Mouse (Mus musculus): ENCODE measurements around the gene Zfp442. TPM values are rescaled to one million over a fixed set of nuclear protein-coding genes. Genes with fewer than 3 reads are reported as not detected.
"Not testable (repeated sequence)": the region's sequence is repeated elsewhere in the genome, so short reads cannot be mapped to it uniquely, and the experiment has no call there.

Zfp442 gene
- polyA plus RNA-seq (2014; fragmentation: Nextera tagmentation; extraction: Ambion mirVana), result 4.1 and 4.4 TPM in 2 replicates

DNA sequence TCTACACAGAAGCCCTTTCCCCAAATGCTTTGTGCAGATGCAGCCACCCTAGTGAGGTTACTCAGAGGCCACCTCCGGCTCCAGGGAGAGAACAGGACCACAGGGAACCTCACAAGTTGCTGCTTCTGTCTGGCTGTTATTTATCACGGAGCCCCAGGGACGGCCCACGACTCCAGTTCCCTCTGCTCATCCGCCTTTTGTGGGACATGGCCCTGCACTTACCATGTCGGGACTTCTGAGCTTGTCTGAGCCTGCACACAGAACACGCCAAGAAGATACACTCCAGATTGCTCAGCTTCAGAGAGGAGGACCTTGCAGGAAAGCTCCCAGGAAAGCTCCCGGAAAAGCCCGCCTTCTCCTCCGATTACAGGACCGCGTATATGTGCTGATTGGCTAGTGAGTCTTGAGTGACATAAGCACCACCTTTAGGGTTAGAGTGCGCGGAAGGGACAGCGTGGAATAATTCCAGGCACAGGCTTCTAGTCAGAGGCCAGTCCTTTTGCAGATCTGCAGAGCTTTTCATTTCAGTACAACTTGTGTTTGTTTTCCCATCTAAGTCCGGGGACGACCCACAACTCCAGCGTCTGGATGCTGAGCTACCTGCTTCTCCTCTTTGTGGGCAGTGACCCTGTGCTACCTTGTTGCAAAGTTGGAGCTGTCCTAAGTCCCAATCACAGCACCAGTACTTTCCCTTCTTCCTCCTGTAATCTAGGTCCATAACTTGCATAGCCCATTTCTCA lies at the start of gene Zfp442:
Gene Zfp442, minus strand, starts transcription at position 307 of the 740 bp plus-strand sequence.
- H3K9me3 ChIP-seq (replicated peaks; ENCODE audit: control insufficient read depth, low read length); H3K27me3 ChIP-seq (ENCODE audit: control insufficient read depth, insufficient read depth, low read length); H3K4me1 ChIP-seq (ENCODE audit: control insufficient read depth, insufficient read depth, low read length); H3K36me3 ChIP-seq (ENCODE audit: control insufficient read depth, insufficient read depth, low read length): not testable (repeated sequence)
- WGBS (ENCODE audit: insufficient replicate concordance), result under 1% methylated on average over 18 of the region's 18 CpGs
- Histone ChIP-seq H3K9ac (ENCODE audit: low read depth, low read length) (peak within 1 kb of the TSS; percentile 63; the same call in 1 of the 2 replicates), H3K27ac (ENCODE audit: low read depth, low read length) (peak within 1 kb of the TSS; percentile 66), H3K4me3 (ENCODE audit: low read depth, low read length) (peak within 1 kb of the TSS; percentile 47), H3K4me2 (peak within 1 kb of the TSS; percentile 54)
- peak; percentile 97 for ATAC-seq (replicated peaks; ENCODE audit: insufficient number of reproducible peaks, low FRiP score, low TSS enrichment)

DNA sequence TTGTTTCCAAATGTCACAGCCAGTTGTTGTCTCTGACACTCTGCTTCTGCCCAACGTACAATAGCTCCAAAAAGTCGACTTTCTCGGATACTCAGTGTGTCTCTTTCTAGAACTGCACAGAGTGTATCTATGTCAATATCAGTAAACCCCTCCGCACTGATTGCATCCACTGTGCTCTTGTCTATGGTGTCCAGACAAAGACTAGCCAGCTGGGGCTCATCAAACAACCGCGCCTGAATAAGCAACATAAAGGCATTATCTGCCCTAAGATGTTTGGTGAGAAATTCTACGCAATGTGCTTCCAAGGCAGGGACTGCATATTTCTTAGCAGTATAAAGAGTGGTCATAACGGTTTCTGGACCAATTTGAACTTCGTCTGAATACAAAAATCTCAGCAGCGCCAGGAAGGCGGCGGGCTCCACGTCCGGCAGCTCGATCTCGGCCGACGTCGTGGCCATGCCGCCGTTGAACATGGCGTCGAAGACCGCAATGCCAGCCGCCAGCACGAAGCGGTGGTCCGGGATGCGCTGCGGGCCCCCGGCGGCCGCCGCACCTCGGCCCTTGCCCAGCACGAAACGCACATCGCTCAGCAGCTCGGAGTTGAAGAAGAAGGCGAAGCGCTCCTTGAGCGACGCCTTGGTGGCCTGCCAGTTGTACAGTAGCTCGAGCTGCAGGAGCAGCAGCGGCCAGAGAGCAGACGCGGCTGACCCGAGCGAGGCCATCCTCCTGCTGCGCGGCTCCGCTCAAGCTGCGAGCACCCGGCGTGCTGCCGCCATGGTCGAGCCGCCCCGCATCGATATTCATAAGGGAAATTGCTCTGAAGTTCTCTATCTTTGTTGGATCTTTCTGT lies 49.1 kb upstream of the Zfp442 start:
- H3K36me3 ChIP-seq (ENCODE audit: control insufficient read depth, insufficient read depth, low read length); H3K27ac ChIP-seq (ENCODE audit: low read depth, low read length); ATAC-seq (replicated peaks; ENCODE audit: insufficient number of reproducible peaks, low FRiP score, low TSS enrichment); H3K4me1 ChIP-seq (ENCODE audit: control insufficient read depth, insufficient read depth, low read length); H3K9me3 ChIP-seq (replicated peaks; ENCODE audit: control insufficient read depth, low read length); H3K27me3 ChIP-seq (ENCODE audit: control insufficient read depth, insufficient read depth, low read length); H3K9ac ChIP-seq (ENCODE audit: low read depth, low read length): not testable (repeated sequence)
- peak overlapping the region; percentile 61 for H3K4me2 ChIP-seq
- H3K4me3 ChIP-seq (ENCODE audit: low read depth, low read length), result peak overlapping the region; percentile 32
- 29% methylated on average over 60 of the region's 60 CpGs for WGBS (ENCODE audit: insufficient replicate concordance)

DNA sequence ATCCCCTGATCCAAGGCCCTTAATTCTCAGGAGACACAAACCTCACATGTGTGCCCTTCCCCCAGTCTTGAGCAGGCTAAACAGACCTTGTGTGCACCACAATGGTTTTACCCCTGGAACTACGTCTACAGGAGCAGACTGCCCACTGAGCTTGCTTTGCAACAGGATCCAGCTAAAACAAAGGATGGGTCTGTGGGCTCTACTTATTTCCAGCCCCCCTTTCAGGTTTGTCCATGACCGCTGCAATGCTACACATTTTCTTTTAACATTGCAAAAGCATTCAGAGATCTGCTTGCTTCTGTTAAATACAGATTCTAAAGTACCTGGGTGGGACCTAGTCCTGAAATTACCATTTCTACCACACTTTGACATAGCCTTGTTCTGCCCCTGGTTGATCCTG lies 41.7 kb upstream of the Zfp442 start:
- H3K9ac ChIP-seq (ENCODE audit: low read depth, low read length), result no peak overlapping the region
- 66% methylated on average over 2 of the region's 2 CpGs for WGBS (ENCODE audit: insufficient replicate concordance)

DNA sequence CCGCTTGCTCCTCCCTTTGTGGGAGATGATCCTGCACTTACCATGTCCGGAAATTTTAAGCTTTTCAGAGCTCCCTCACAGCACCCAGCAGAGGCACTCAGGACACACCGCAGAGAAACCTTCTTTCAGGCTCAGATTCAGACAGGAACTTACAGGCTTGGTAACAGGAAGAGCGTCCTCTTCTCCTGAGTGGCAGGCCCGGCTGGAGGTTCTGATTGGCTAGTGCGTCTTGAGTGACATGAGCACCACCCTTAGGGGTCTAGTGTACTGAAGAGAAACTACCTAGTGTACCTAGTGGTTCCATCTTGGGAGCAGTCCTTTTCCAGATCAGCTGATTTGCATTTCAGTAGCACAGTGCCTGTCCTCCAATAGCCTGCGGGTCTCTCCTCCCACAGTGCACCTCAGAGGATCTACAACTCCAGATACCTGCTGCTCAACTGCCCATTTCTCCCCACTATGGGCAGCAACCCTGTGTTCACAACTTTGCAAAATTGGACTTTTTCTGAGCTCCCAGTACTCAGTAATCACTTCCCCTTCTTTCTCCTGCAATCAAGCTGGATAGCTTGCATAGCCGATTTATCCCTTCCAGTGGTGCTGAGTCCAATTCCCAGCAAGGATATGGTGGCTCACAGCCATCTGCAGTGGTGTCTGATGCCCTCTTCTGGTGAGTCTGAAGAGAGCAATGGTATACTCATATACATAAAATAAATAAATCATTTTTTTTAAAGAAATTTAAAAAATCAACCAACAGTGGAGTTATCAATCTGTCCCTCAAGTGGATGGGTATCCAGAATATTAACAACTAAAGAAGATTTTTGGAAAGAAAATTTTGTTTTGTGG lies 33.9 kb upstream of the Zfp442 start, which contains the start of gene Zfp345:
Gene Zfp345, minus strand, starts transcription at position 153 of the 840 bp plus-strand sequence.
- H3K27me3 ChIP-seq (ENCODE audit: control insufficient read depth, insufficient read depth, low read length); H3K27ac ChIP-seq (ENCODE audit: low read depth, low read length); H3K4me2 ChIP-seq; ATAC-seq (replicated peaks; ENCODE audit: insufficient number of reproducible peaks, low FRiP score, low TSS enrichment); H3K9me3 ChIP-seq (replicated peaks; ENCODE audit: control insufficient read depth, low read length); H3K36me3 ChIP-seq (ENCODE audit: control insufficient read depth, insufficient read depth, low read length); H3K4me3 ChIP-seq (ENCODE audit: low read depth, low read length); H3K9ac ChIP-seq (ENCODE audit: low read depth, low read length); H3K4me1 ChIP-seq (ENCODE audit: control insufficient read depth, insufficient read depth, low read length): not testable (repeated sequence)
- WGBS (ENCODE audit: insufficient replicate concordance), result 56% methylated on average over 7 of the region's 8 CpGs

More for the DNA sequence above, 41.7 kb upstream of the Zfp442 start:
- H3K4me2 ChIP-seq, result no peak overlapping the region
- no peak overlapping the region for H3K27ac ChIP-seq (ENCODE audit: low read depth, low read length)
- H3K36me3 ChIP-seq (ENCODE audit: control insufficient read depth, insufficient read depth, low read length), result no peaks in the 10 kb centered on the region
- H3K27me3 ChIP-seq (ENCODE audit: control insufficient read depth, insufficient read depth, low read length), result no peaks in the 10 kb centered on the region
- H3K4me3 ChIP-seq (ENCODE audit: low read depth, low read length), result no peak overlapping the region
- H3K4me1 ChIP-seq (ENCODE audit: control insufficient read depth, insufficient read depth, low read length), result no peaks in the 10 kb centered on the region
- no peak for ATAC-seq (replicated peaks; ENCODE audit: insufficient number of reproducible peaks, low FRiP score, low TSS enrichment)
- H3K9me3 ChIP-seq (replicated peaks; ENCODE audit: control insufficient read depth, low read length), result no peaks in the 10 kb centered on the region; the same call in 1 of the 2 replicates

DNA sequence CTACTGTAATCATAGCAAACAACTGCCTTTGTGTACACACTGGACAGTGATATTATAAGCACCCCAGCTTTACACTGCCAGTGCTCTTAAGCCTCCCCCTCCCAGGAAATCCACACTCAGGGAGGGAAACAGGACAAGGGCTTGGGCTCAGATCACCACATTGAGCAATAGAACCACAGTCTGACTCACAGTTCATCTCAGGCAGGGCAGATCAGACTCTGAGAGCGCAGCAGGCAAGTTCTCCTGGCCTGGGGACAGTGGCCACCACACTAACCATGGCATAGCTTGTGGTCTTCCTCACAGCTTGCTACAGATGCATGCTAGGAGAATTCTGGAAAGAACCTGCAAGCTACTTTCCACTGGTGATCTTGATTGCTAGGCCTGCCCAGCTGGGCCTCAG lies 12.2 kb downstream of the Zfp442 start:
- not testable (repeated sequence) for H3K27ac ChIP-seq (ENCODE audit: low read depth, low read length); H3K4me2 ChIP-seq; H3K27me3 ChIP-seq (ENCODE audit: control insufficient read depth, insufficient read depth, low read length); H3K9ac ChIP-seq (ENCODE audit: low read depth, low read length); H3K4me1 ChIP-seq (ENCODE audit: control insufficient read depth, insufficient read depth, low read length); H3K9me3 ChIP-seq (replicated peaks; ENCODE audit: control insufficient read depth, low read length); H3K4me3 ChIP-seq (ENCODE audit: low read depth, low read length); ATAC-seq (replicated peaks; ENCODE audit: insufficient number of reproducible peaks, low FRiP score, low TSS enrichment); H3K36me3 ChIP-seq (ENCODE audit: control insufficient read depth, insufficient read depth, low read length)
- 90% methylated on average over 1 of the region's 1 CpGs for WGBS (ENCODE audit: insufficient replicate concordance)

DNA sequence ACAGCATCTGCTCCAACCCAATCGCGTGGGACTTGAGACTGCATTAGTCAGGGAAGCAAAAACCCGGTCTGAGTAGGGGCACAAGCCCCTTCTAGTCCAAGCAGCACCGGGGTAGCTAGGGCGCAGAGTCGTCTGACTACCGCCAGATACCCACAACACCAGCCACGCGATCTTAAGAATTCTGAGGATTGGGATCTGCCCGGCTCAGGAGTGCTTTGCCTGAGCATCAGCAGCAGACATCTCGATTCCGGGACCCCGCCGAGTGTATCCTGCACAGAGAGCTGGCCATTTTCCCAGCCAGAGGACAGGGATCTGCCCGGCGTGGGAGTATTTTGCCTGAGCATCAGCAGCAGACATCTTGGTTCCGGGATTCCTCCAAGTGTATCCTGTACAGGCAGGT lies 39.1 kb downstream of the Zfp442 start:
- H3K27ac ChIP-seq (ENCODE audit: low read depth, low read length); H3K4me1 ChIP-seq (ENCODE audit: control insufficient read depth, insufficient read depth, low read length); H3K4me2 ChIP-seq; H3K27me3 ChIP-seq (ENCODE audit: control insufficient read depth, insufficient read depth, low read length); H3K36me3 ChIP-seq (ENCODE audit: control insufficient read depth, insufficient read depth, low read length); H3K9ac ChIP-seq (ENCODE audit: low read depth, low read length); H3K9me3 ChIP-seq (replicated peaks; ENCODE audit: control insufficient read depth, low read length); H3K4me3 ChIP-seq (ENCODE audit: low read depth, low read length); ATAC-seq (replicated peaks; ENCODE audit: insufficient number of reproducible peaks, low FRiP score, low TSS enrichment): not testable (repeated sequence)
- WGBS (ENCODE audit: insufficient replicate concordance), result 85% methylated on average over 17 of the region's 17 CpGs

DNA sequence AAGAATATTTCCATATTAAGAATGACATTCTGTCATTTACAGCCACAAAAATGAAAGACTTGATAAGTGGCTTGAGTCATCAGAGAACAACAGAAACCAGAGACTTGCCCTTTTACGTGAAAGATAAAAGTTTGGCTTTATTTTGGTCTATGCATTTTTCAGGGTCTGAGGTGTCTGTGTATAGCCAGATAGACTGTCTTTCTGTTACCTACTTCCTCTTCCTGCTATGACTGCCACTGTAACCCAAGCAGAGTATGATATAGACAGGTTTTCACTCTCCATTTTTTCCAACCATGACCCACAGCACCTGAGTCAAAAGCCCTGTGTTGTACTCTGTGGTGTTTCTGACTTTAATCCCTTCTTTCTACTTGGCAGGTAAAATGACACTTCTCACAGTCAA lies 61.1 kb downstream of the Zfp442 start:
- no peak overlapping the region for H3K9ac ChIP-seq (ENCODE audit: low read depth, low read length)
- 76% methylated on average over 1 of the region's 1 CpGs for WGBS (ENCODE audit: insufficient replicate concordance)

DNA sequence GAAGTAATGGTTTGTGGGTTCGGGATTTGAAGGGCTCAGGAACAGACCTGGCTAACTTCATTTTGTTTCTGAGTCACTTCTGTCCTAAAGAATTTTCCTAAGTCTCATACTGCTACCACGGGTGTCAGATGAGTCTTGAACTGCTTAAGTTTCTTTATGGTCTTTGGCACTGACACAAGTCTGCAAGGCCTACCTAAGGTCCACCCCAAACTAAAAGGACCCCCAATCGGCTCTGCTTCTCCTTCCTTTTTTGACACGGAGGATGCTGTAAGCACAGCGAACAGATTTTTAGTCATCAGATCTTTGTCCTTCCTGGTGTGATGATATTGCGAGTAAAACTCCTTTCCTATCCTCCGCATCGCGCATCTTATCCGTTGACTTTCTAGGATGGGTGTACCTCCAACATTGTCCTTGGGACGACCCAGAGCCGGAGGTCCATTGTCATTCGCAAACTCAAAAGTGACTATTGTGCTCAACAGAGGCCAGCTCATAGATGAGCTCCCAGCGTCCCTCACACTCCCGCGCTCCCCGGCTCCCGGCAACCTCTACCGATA lies 65.7 kb downstream of the Zfp442 start:
- not testable (repeated sequence) for H3K4me3 ChIP-seq (ENCODE audit: low read depth, low read length); H3K36me3 ChIP-seq (ENCODE audit: control insufficient read depth, insufficient read depth, low read length); H3K4me2 ChIP-seq; H3K9ac ChIP-seq (ENCODE audit: low read depth, low read length); H3K9me3 ChIP-seq (replicated peaks; ENCODE audit: control insufficient read depth, low read length); H3K27ac ChIP-seq (ENCODE audit: low read depth, low read length); H3K27me3 ChIP-seq (ENCODE audit: control insufficient read depth, insufficient read depth, low read length); ATAC-seq (replicated peaks; ENCODE audit: insufficient number of reproducible peaks, low FRiP score, low TSS enrichment); H3K4me1 ChIP-seq (ENCODE audit: control insufficient read depth, insufficient read depth, low read length)
- WGBS (ENCODE audit: insufficient replicate concordance), result 92% methylated on average over 18 of the region's 19 CpGs

More for the DNA sequence above, 61.1 kb downstream of the Zfp442 start:
- Histone ChIP-seq H3K27ac (ENCODE audit: low read depth, low read length) (no peak overlapping the region), H3K9me3 (replicated peaks; ENCODE audit: control insufficient read depth, low read length) (peaks cover 6% of the 10 kb centered on the region; the same call in 1 of the 2 replicates), H3K27me3 (ENCODE audit: control insufficient read depth, insufficient read depth, low read length) (no peaks in the 10 kb centered on the region), H3K4me1 (ENCODE audit: control insufficient read depth, insufficient read depth, low read length) (no peaks in the 10 kb centered on the region), H3K4me3 (ENCODE audit: low read depth, low read length) (no peak overlapping the region), H3K36me3 (ENCODE audit: control insufficient read depth, insufficient read depth, low read length) (no peaks in the 10 kb centered on the region), H3K4me2 (no peak overlapping the region)
- no peak for ATAC-seq (replicated peaks; ENCODE audit: insufficient number of reproducible peaks, low FRiP score, low TSS enrichment)
